Mouse (Mus musculus): Measurements from ENCODE around the gene Abl1.

The Abl1 gene

GRCm38 (mm10) chr2:31788227-31788626, 100.1 kb downstream of the Abl1 start:
- no peak for DNase-seq (ENCODE audit: low spot score)

GRCm38 (mm10) chr2:31789215-31789614, 101.0 kb downstream of the Abl1 start:
- no peak for DNase-seq (ENCODE audit: low spot score)

DNA sequence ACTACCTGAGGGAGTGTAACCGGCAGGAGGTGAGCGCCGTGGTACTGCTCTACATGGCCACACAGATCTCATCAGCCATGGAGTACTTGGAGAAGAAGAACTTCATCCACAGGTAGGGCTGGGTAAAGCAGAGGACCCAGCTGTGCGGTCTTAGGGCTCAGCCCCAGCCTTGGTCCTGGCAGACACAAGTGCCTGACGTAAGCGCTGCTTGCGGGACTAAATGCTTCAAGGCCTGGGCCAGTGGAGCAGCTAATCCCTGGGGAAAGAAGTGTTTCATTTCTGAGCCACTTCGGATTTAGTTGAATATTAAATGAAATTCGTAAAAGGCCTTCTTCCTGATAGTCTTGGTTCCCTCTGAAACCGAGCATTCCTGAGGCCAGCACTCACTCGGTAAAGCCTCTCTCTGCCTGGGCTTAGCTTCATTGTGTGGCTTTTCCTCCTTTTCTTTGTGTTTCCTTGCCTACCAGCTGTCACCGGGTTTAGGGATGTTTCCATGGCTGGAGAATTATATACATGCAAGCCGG, 102.6 kb downstream of the Abl1 start:
- no peak for DNase-seq (ENCODE audit: low spot score)

DNA sequence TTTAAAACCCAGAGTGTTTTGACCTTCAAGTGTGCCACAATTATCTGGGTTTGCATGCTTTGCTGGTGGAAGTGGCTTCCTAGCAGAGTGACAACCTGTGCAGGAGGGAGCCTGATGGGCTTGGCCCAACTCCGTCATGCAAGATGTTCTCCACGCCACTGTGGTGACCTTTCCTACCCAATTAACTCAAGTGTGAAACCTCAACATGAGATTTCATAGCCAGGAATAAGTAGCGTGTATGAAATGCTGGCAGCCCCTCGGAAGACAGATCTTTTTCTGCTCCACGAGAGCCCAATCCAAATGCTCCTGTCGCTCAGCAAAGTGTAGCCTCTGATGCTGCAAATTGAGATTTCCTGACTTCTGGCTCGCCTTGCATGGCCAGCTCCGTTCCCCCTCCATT, 103.1 kb downstream of the Abl1 start:
- DNase-seq (ENCODE audit: low spot score) = no peak

GRCm38 (mm10) chr2:31792611-31793010, 104.4 kb downstream of the Abl1 start:
- DNase-seq (ENCODE audit: low spot score) = no peak

GRCm38 (mm10) chr2:31796943-31797342, 108.8 kb downstream of the Abl1 start:
- no peak for DNase-seq (ENCODE audit: low spot score)

DNA sequence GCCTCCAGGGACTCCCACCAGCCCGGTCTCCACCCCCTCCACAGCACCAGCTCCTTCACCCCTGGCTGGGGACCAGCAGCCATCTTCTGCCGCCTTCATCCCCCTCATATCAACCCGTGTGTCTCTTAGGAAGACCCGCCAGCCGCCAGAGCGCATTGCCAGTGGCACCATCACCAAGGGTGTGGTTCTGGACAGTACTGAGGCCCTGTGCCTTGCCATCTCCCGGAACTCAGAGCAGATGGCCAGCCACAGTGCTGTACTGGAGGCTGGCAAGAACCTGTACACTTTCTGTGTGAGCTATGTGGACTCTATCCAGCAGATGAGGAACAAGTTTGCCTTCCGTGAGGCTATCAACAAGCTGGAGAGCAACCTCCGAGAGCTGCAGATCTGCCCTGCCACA, 113.2 kb downstream of the Abl1 start:
- DNase-seq (ENCODE audit: low spot score) = no peak

DNA sequence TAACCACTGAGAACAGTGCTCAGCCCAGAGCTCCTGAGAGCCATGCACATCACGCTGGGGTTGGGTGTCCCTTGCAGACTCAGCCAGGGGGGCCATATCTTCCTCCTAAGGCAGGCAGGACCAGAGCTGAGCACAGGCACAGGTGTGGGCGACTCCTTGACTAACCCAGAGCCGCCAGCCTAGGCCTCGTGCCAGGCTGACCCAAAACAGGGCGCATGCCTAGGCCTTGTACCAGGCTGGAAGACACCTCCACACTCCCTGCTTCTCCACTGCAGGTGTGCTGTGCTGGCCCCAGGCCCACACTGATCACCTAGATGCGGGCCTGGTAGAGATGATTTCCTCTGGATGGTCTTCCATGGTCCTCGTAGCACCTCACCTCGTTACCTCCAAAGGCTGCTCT, 114.6 kb downstream of the Abl1 start:
- no peak for DNase-seq (ENCODE audit: low spot score)

DNA sequence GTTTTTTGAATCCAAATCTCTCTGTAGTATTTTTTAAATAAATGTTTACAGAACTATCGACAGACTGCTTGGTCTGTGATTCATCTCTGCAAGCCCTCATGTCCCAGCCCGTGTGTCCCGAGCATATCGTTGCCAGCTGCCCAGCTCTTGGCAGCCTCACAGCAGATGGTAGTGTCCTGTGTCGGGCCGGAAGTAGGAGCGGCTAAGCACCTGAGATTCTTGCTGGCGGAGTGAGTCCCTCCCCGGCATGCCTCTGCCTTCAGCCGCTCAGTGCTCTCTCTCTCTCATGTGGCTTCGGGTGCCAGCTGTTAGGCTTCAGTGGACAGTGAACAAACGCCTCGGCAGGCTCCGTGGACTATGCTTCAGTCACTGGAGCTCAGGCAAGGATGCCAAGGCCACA, 115.3 kb downstream of the Abl1 start:
- DNase-seq (ENCODE audit: low spot score) = no peak

- DNase-seq (ENCODE audit: low spot score) = no peak
Measured at GRCm38 (mm10) chr2:31806639-31807382, 118.6 kb downstream of the Abl1 start.

DNA sequence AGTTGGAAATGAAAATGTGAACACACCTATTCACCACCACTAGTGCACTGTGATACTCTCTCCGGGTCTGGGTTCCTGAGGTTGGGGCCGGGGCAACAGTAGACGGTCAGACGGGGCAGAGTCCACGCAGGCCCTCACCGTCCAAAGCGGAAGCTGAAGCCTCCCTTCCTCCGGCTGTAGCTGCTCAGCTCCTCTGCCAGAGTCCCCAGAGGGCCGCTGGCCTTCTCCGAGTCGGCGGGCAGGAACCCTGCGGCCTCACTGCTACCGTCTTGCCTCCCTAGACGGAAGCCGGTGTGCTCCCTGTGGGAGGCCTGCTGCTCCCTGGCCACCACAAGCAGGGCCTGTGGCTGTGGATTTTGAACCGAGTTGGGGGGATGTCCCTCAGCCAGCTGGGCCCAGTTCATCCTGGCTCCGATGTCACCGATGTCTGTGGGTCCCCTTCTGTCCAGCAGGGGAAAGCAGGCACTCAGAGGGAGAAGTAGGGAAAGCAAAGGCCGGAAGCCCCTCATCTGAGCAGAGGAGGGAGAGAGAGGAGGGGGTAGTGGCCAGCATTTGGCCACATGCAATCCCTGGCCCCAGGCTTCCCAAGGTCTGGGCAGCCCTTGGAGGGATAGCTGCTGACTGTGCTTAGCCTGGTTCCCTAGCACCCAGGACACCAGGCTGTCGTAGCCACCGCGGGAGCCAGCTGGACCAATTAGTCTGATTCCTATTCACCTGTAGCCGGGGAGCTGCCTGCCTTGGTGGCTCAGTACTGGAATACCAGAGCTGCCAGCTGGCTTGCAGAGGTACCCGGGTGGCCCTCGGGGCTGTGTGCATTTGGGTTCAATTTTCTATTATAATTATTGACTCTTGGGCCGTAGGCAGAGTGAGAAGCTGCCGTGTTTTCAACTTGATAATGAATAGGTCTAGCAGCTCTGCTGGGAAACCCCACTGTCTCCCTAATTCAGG, 120.5 kb downstream of the Abl1 start:
- no peak for DNase-seq (ENCODE audit: low spot score)

DNA sequence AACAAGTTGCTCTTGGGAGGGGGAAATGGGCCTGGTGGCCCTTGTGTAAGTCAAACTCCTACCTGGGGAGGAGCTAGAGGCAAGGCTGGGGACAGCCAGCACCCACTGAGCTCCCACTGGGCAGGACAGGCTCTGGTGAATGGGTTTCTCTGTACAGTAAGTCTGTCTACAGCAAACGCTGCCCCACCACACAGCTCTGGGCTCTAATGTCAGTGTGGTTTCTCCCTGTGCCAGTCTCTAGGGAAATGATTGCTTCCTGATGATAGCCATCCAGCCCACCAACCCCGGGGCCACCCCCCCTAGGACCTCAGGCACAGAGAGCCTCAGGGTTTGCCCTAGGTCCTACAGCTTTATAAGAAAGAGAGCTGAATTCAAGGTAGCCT, 121.2 kb downstream of the Abl1 start:
- DNase-seq (ENCODE audit: low spot score) = no peak

GRCm38 (mm10) chr2:31810444-31810843, 122.3 kb downstream of the Abl1 start, which contains the start of gene Qrfp:
TSS of gene Qrfp (minus strand) at chr2:31810580.
- no peak for DNase-seq (ENCODE audit: low spot score)

GRCm38 (mm10) chr2:31811086-31811958, 123.1 kb downstream of the Abl1 start:
- DNase-seq (ENCODE audit: low spot score) = no peak

DNA sequence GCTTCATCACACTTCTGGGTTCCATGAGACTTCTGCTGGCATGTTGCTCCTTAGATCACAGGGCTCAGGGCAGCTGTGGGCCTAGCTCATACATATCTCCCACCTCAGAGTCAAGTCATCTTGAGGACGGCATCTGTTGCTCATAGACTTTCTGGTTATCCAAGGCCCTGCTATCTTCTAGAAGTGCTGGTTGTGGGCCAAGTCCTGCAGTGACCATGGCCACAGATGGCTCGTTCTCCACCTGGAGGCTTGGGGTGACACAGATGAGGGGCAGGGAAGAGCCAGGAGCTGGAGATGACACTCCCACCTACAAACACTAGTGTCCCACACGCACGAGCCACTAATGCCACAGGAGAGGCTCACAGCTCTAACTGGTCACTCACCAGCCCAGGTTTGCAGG, 125.5 kb downstream of the Abl1 start:
- no peak for DNase-seq (ENCODE audit: low spot score)

DNA sequence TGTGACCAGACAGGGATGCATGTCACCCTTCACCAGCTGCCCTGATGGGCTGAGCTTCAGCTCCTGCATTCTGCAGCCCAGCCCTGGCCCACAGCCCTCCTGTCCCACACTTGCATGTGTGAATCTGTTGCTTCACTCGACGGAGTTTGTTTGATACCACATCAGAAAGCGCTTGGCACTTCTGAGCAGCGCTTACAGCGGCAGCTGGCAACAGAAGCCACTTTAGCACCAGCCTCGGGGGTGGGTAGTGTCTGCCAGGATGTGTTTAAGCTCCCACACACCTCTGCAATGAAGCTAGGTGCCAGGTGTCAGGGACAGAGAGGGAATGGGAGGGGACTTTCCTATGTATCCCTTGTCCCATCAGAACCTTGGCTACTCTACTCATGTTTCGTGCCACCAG, 126.5 kb downstream of the Abl1 start:
- no peak for DNase-seq (ENCODE audit: low spot score)

- peak; percentile 57 for DNase-seq (ENCODE audit: low spot score)
Measured at GRCm38 (mm10) chr2:31815367-31815766, 127.2 kb downstream of the Abl1 start.

DNA sequence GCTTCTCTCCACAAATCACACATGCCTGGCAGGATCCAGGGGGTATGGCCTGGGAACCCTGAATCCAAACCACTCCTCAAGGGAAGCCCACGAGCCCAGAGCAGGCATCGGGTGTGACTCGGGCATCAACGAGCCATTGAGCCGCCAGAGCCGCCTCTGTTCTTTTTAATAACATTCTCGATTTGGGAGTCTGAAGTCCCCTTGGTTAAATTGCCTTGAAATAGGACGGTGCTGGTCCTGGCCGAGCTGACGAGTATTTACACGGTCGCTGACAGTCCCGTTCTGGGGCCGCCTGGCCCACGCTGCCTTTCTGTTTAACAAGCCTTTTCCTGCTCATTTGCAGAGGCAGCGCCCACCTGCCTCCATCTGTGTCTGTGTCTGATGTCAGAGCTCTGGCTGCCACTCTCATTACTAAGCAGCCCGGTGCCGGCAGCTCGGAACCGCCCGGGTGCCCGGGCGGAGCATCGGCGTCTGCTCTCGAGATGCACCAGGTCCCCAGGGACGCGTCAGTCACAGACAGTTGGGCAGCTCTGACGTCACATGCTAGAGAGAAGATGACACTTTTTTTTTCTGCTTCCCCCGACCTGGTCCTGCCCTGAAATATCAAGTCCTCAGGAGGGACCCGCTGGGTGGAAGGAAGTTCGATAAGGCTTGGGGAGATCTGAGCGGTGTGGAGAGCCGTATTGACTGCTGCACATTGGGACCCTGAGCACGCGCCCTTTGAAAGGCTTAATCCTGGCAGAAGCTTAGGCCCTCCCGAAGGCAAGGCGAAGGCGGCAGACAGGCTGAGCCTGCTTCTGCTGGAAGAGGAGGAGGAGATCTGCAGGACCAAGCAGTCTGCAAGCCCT, 134.6 kb downstream of the Abl1 start:
- peak; percentile 43 for DNase-seq (ENCODE audit: low spot score)

- DNase-seq (ENCODE audit: low spot score) = no peak
Measured at GRCm38 (mm10) chr2:31823933-31824730, 136.0 kb downstream of the Abl1 start.

DNA sequence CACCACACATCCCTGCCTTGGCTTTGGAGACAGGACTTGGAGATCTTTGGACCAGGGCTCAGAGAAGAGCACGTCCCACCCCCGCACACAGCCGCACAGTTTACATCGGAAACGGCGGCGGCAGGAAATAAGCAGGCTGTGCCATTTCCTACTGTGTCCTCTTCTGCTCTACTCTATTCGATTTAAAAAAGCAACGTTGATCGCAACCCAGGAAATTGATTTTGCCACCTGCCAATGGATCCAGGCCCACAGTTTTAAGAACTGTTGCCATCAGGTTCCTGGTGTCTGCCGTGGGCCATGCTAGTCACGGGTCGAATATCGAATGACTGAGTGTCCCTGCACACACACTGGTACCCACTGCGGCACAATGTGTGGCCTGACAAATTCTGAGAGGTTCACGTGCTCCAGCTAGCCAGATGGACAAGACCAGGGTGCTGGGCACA, 137.3 kb downstream of the Abl1 start:
- no peak for DNase-seq (ENCODE audit: low spot score)

Data from left cerebral cortex, adult 11 months (tissue).